In genomic region chr2:26550777-26551176, GRCm38 (mm10) we compare ENCODE assay signal across 18 mouse cellular contexts. TPM values are rescaled to one million over a fixed set of nuclear protein-coding genes. Genes with fewer than 3 reads are reported as not detected.
DNase-seq lines count a peak whose midpoint lies in the region; ATAC-seq and TF ChIP-seq lines count a peak whose summit lies in the region.
"Had no signal": no experiment of that assay in that cellular context is flagged by ENCODE, and none has a peak within 500 bp of the region (broad histone marks: within the 10 kb centered on the region; RNA-seq: fewer than 3 reads in every experiment).

No protein-coding gene starts in this region.

- H3K9me3 ChIP-seq in heart, embryonic 15.5 days (replicated peaks) = no peaks in the 10 kb centered on the region
- H3K9me3 ChIP-seq in megakaryocyte, embryonic 14.5 days = no peaks in the 10 kb centered on the region
- H3K9me3 ChIP-seq in kidney, embryonic 15.5 days (replicated peaks) = no peaks in the 10 kb centered on the region
- H3K9me3 ChIP-seq: G1E had no signal

- ATAC-seq in heart, embryonic 15.5 days (replicated peaks; ENCODE audit: insufficient number of reproducible peaks, insufficient read depth, low FRiP score, low read depth) = peak; percentile 39; the same call in 1 of the 2 replicates
- ATAC-seq in megakaryocyte, adult 5-6 weeks (ENCODE audit: poor library complexity, severe bottlenecking) = no peak
- 0 out of 2 replicates have a peak, but pooled peaks have one; percentile 16 for ATAC-seq in common myeloid progenitor, adult 5-6 weeks (replicated peaks; ENCODE audit: low read depth, poor library complexity, severe bottlenecking)
- peak; percentile 75 for ATAC-seq in megakaryocyte progenitor cell, adult 5-6 weeks (replicated peaks; ENCODE audit: poor library complexity)
- no peak for ATAC-seq in kidney, embryonic 15.5 days (replicated peaks; ENCODE audit: low FRiP score)
- ATAC-seq: forebrain, embryonic 16.5 days had no signal

- peaks cover 60% of the 10 kb centered on the region for H3K4me1 ChIP-seq in heart, embryonic 15.5 days (replicated peaks)
- H3K4me1 ChIP-seq in heart, adult 2 months (ENCODE audit: control insufficient read depth, insufficient read depth, low read length) = peaks cover 31% of the 10 kb centered on the region
- peaks cover 76% of the 10 kb centered on the region for H3K4me1 ChIP-seq in megakaryocyte, embryonic 14.5 days
- peaks cover 48% of the 10 kb centered on the region for H3K4me1 ChIP-seq in kidney, embryonic 15.5 days

- no peak for TF ChIP-seq EP300 in heart, adult 2 months (IDR thresholded peaks at IDR 0.05; ENCODE audit: insufficient read depth, low read depth, low read length)

- H3K9ac ChIP-seq in heart, embryonic 15.5 days = no peak overlapping the region
- H3K9ac ChIP-seq in heart, adult 2 months (ENCODE audit: low read depth, low read length) = no peak overlapping the region
- no peak overlapping the region for H3K9ac ChIP-seq in kidney, embryonic 15.5 days
- H3K9ac ChIP-seq: liver, embryonic 14.5 days had no signal

- no peak for TF ChIP-seq POLR2A in heart, adult 2 months (IDR thresholded peaks at IDR 0.05; ENCODE audit: insufficient read depth, low read depth, low read length)

- intact Hi-C loops in heart, adult 2 months (cut with DNase I) = no loop called here

- H3K36me3 ChIP-seq in heart, embryonic 15.5 days = no peaks in the 10 kb centered on the region
- peaks cover 3% of the 10 kb centered on the region; the same call in 1 of the 2 replicates for H3K36me3 ChIP-seq in heart, adult 2 months (ENCODE audit: control insufficient read depth, insufficient read depth, low read length)
- H3K36me3 ChIP-seq in megakaryocyte, embryonic 14.5 days (replicated peaks; ENCODE audit: low read length) = no peaks in the 10 kb centered on the region
- no peaks in the 10 kb centered on the region for H3K36me3 ChIP-seq in kidney, embryonic 15.5 days
- H3K36me3 ChIP-seq: G1E had no signal

- WGBS in heart, embryonic 15.5 days = 28% methylated on average over 3 of the region's 3 CpGs
- WGBS in heart, adult 2 months = 25% methylated on average over 3 of the region's 3 CpGs
- 67% methylated on average over 3 of the region's 3 CpGs for WGBS in kidney, embryonic 15.5 days

- peak overlapping the region; percentile 51 for H3K27ac ChIP-seq in heart, embryonic 15.5 days
- H3K27ac ChIP-seq in heart, adult 2 months = no peak overlapping the region
- no peak overlapping the region for H3K27ac ChIP-seq in kidney, embryonic 15.5 days
- H3K27ac ChIP-seq: liver, embryonic 14.5 days had no signal

- no peaks in the 10 kb centered on the region for H3K79me2 ChIP-seq in heart, adult 2 months (replicated peaks; ENCODE audit: control insufficient read depth, insufficient read depth, low read length)

- no peak overlapping the region for H3K4me3 ChIP-seq in heart, embryonic 15.5 days
- H3K4me3 ChIP-seq in heart, adult 2 months = no peak overlapping the region
- H3K4me3 ChIP-seq in megakaryocyte, embryonic 14.5 days (replicated peaks) = peak overlapping the region; percentile 24
- no peak overlapping the region for H3K4me3 ChIP-seq in kidney, embryonic 15.5 days (replicated peaks)

- no peaks in the 10 kb centered on the region for H3K27me3 ChIP-seq in heart, embryonic 15.5 days
- H3K27me3 ChIP-seq in heart, adult 2 months (ENCODE audit: control insufficient read depth, insufficient read depth, low read length) = no peaks in the 10 kb centered on the region
- H3K27me3 ChIP-seq in megakaryocyte, embryonic 14.5 days (replicated peaks) = peaks cover 81% of the 10 kb centered on the region
- H3K27me3 ChIP-seq in kidney, embryonic 15.5 days = no peaks in the 10 kb centered on the region

- H3K4me2 ChIP-seq in heart, embryonic 15.5 days = no peak overlapping the region
- no peak overlapping the region for H3K4me2 ChIP-seq in kidney, embryonic 15.5 days

- no peak for TF ChIP-seq CTCF in heart, adult 2 months (IDR thresholded peaks at IDR 0.05)

- no peak for DNase-seq in heart, adult 2 months
- no peak for DNase-seq in adrenal gland, adult 18-20 months (ENCODE audit: low spot score in 2 of 2)

RNA-seq across cellular contexts. Expression of gene Egfl7, which starts 29.0 kb away (rescaled TPM):
- polyA plus RNA-seq in heart, embryonic 15.5 days (2015; fragmentation: Nextera tagmentation; extraction: Ambion mirVana) = 159 and 197 TPM in 2 replicates
- 100 to 1,000 TPM; 102 to 111 TPM for total RNA-seq in heart, adult 2 months (2021)
- 499 and 610 TPM in 2 replicates for polyA plus RNA-seq in heart, adult 2 months (2012; rRNA removed)
- polyA plus RNA-seq in megakaryocyte, embryonic 14.5 days (2012; ENCODE audit: insufficient read depth, low replicate concordance) = 19.7 and 90.5 TPM in 2 replicates
- total RNA-seq in megakaryocyte, adult 5-6 weeks (2015) = 1.6 and 3.1 TPM in 2 replicates
- 3.7 and 3.9 TPM in 2 replicates for total RNA-seq in megakaryocyte, adult 5-6 weeks (2017)
- 54.9 and 57.0 TPM in 2 replicates for total RNA-seq in common myeloid progenitor, adult 5-6 weeks (2017)
- 29.9 and 58.3 TPM in 2 replicates for total RNA-seq in megakaryocyte progenitor cell, adult 5-6 weeks (2015)
- total RNA-seq in megakaryocyte progenitor cell, adult 5-6 weeks (2017) = 24.6 and 24.9 TPM in 2 replicates
- total RNA-seq in adrenal gland, adult 18-20 months (2021) = 100 to 1,000 TPM in 1 of 2 experiments, 10 to 100 TPM in 1; 97.9 to 102 TPM
- polyA plus RNA-seq in kidney, embryonic 15.5 days (2015; fragmentation: Nextera tagmentation; extraction: Ambion mirVana) = 218 and 219 TPM in 2 replicates

RNA-seq across cellular contexts. Expression of gene Notch1, which starts 34.3 kb away (rescaled TPM):
- 10.8 and 24.2 TPM in 2 replicates for polyA plus RNA-seq in heart, embryonic 15.5 days (2015; fragmentation: Nextera tagmentation; extraction: Ambion mirVana)
- 10 to 100 TPM; 31.6 to 32.4 TPM for total RNA-seq in heart, adult 2 months (2021)
- polyA plus RNA-seq in heart, adult 2 months (2012; rRNA removed) = 22.0 and 23.2 TPM in 2 replicates
- polyA plus RNA-seq in megakaryocyte, embryonic 14.5 days (2012; ENCODE audit: insufficient read depth, low replicate concordance) = 1.2 and 4.2 TPM in 2 replicates
- total RNA-seq in megakaryocyte, adult 5-6 weeks (2015) = 37.6 and 43.0 TPM in 2 replicates
- 22.3 and 48.3 TPM in 2 replicates for total RNA-seq in megakaryocyte, adult 5-6 weeks (2017)
- 6.5 and 13.7 TPM in 2 replicates for total RNA-seq in common myeloid progenitor, adult 5-6 weeks (2017)
- total RNA-seq in megakaryocyte progenitor cell, adult 5-6 weeks (2015) = 15.5 and 19.0 TPM in 2 replicates
- total RNA-seq in megakaryocyte progenitor cell, adult 5-6 weeks (2017) = 8.8 and 9.3 TPM in 2 replicates
- total RNA-seq in adrenal gland, adult 18-20 months (2021) = 10 to 100 TPM; 21.5 to 22.0 TPM
- polyA plus RNA-seq in kidney, embryonic 15.5 days (2015; fragmentation: Nextera tagmentation; extraction: Ambion mirVana) = 22.0 and 24.6 TPM in 2 replicates

RNA-seq across cellular contexts. Expression of gene Gm20532, which starts 35.7 kb away (rescaled TPM):
- not detected in 2 replicates for polyA plus RNA-seq in heart, embryonic 15.5 days (2015; fragmentation: Nextera tagmentation; extraction: Ambion mirVana)
- total RNA-seq in heart, adult 2 months (2021) = not detected
- not detected in 2 replicates for polyA plus RNA-seq in heart, adult 2 months (2012; rRNA removed)
- polyA plus RNA-seq in megakaryocyte, embryonic 14.5 days (2012; ENCODE audit: insufficient read depth, low replicate concordance) = not detected in 2 replicates
- total RNA-seq in megakaryocyte, adult 5-6 weeks (2015) = 0.36 TPM in 1 of 2 replicates, not detected in the other
- total RNA-seq in megakaryocyte, adult 5-6 weeks (2017) = not detected in 2 replicates
- not detected in 2 replicates for total RNA-seq in common myeloid progenitor, adult 5-6 weeks (2017)
- not detected in 2 replicates for total RNA-seq in megakaryocyte progenitor cell, adult 5-6 weeks (2015)
- total RNA-seq in megakaryocyte progenitor cell, adult 5-6 weeks (2017) = not detected in 2 replicates
- total RNA-seq in adrenal gland, adult 18-20 months (2021) = not detected
- polyA plus RNA-seq in kidney, embryonic 15.5 days (2015; fragmentation: Nextera tagmentation; extraction: Ambion mirVana) = not detected in 2 replicates
- total RNA-seq: adrenal gland, postnatal 36 days; G1E; gastrocnemius, adult 8-10 months; heart, adult 8-10 months; layer of hippocampus, adult 8-10 months; left cerebral cortex, adult 8-10 months had no signal
- polyA plus RNA-seq: C2C12; forebrain, embryonic 16.5 days; G1E; kidney, embryonic 16.5 days; liver, embryonic 14.5 days had no signal

RNA-seq across cellular contexts. Expression of gene Agpat2, which starts 53.4 kb away (rescaled TPM):
- polyA plus RNA-seq in heart, embryonic 15.5 days (2015; fragmentation: Nextera tagmentation; extraction: Ambion mirVana) = 19.9 and 26.3 TPM in 2 replicates
- total RNA-seq in heart, adult 2 months (2021) = 10 to 100 TPM; 52.8 to 59.2 TPM
- polyA plus RNA-seq in heart, adult 2 months (2012; rRNA removed) = 117 and 142 TPM in 2 replicates
- polyA plus RNA-seq in megakaryocyte, embryonic 14.5 days (2012; ENCODE audit: insufficient read depth, low replicate concordance) = 34.1 and 41.8 TPM in 2 replicates
- 37.0 and 41.9 TPM in 2 replicates for total RNA-seq in megakaryocyte, adult 5-6 weeks (2015)
- total RNA-seq in megakaryocyte, adult 5-6 weeks (2017) = 38.1 and 43.6 TPM in 2 replicates
- total RNA-seq in common myeloid progenitor, adult 5-6 weeks (2017) = 32.2 and 38.7 TPM in 2 replicates
- 47.8 and 50.3 TPM in 2 replicates for total RNA-seq in megakaryocyte progenitor cell, adult 5-6 weeks (2015)
- total RNA-seq in megakaryocyte progenitor cell, adult 5-6 weeks (2017) = 43.5 and 52.3 TPM in 2 replicates
- 100 to 1,000 TPM; 431 to 896 TPM for total RNA-seq in adrenal gland, adult 18-20 months (2021)
- polyA plus RNA-seq in kidney, embryonic 15.5 days (2015; fragmentation: Nextera tagmentation; extraction: Ambion mirVana) = 41.7 and 47.7 TPM in 2 replicates

Comparison
In these comparisons a context has a peak if more than half of its experiments do, and no peak if none do; other contexts are left out.
1. ATAC-seq: peak in heart, embryonic 15.5 days (single experiment), common myeloid progenitor, adult 5-6 weeks (single experiment) and megakaryocyte progenitor cell, adult 5-6 weeks (single experiment); none in megakaryocyte, adult 5-6 weeks (single experiment) and kidney, embryonic 15.5 days (single experiment).
2. RNA of gene Egfl7, which starts 29.0 kb away (total RNA-seq): 102 to 111 TPM in heart, adult 2 months, 97.9 to 102 TPM in adrenal gland, adult 18-20 months, 24.6 to 58.3 TPM in megakaryocyte progenitor cell, adult 5-6 weeks and 54.9 to 57.0 TPM in common myeloid progenitor, adult 5-6 weeks; 1.6 to 3.9 TPM in megakaryocyte, adult 5-6 weeks; every median in the first group is over 4 times any median in the second.